Mouse (Mus musculus) forebrain, embryonic 16.5 days (tissue): ENCODE results near the gene Dnah8. TPM values are rescaled to one million over a fixed set of nuclear protein-coding genes. Genes with fewer than 3 reads are reported as not detected.

Experiments
- ATAC-seq: fragments of 200-750 bp; cut with Nextera tagmentation; 2 replicates; pipeline ENCODE4 v1.8.0; 2017; ENCODE audit warnings: mild to moderate bottlenecking, moderate library complexity
- H3K27ac ChIP-seq: fragments of 300-500 bp; sonication (generic); 2 replicates; pipeline ENCODE4 v1.5.1; 2014; ENCODE audit warnings: low read length, control low read depth
- H3K27me3 ChIP-seq: fragments of 300-500 bp; sonication (generic); replicated peaks from 2 replicates; pipeline ENCODE4 v1.6.1; 2014; ENCODE audit warnings: low read length; ENCODE audit not compliant: control insufficient read depth, insufficient read depth
- H3K36me3 ChIP-seq: fragments of 300-500 bp; sonication (generic); 2 replicates; pipeline ENCODE4 v1.6.1; 2014; ENCODE audit not compliant: control insufficient read depth, insufficient read depth
- H3K4me1 ChIP-seq: fragments of 300-500 bp; sonication (generic); replicated peaks from 2 replicates; pipeline ENCODE4 v1.6.1; 2014; ENCODE audit warnings: low read length; ENCODE audit not compliant: control insufficient read depth, insufficient read depth
- H3K4me2 ChIP-seq: fragments of 300-500 bp; sonication (generic); 2 replicates; pipeline ENCODE4 v1.6.1; 2014; ENCODE audit warnings: mild to moderate bottlenecking, low read length, control low read depth
- H3K4me3 ChIP-seq: fragments of 300-500 bp; sonication (generic); replicated peaks from 2 replicates; pipeline ENCODE4 v1.5.1; 2014; ENCODE audit warnings: mild to moderate bottlenecking, low read length, control low read depth
- H3K9ac ChIP-seq: fragments of 300-500 bp; sonication (generic); replicated peaks from 2 replicates; pipeline ENCODE4 v1.6.1; 2014; ENCODE audit warnings: low read depth, low read length, control low read depth
- H3K9me3 ChIP-seq: fragments of 300-500 bp; sonication (generic); 2 replicates; pipeline ENCODE4 v1.6.1; 2016; ENCODE audit warnings: low read length; ENCODE audit not compliant: control insufficient read depth
- WGBS: fragments of 180-500 bp; shearing (Covaris S2); extraction: QIAGEN DNeasy Blood & Tissue Kit; methylation state at CpG from one replicate; pipeline ENCODE4 v1.1.7; 2014; 5-methylcytosine and 5-hydroxymethylcytosine counted together
- polyA plus RNA-seq: library from polyadenylated mRNA; unstranded; fragments of >200 nt; fragmentation: Nextera tagmentation; extraction: Ambion mirVana; gene quantifications from 2 replicates; pipeline ENCODE4 v1.2.1, GENCODE M21; 2015

The Dnah8 gene
- polyA plus RNA-seq, 1 experiment from 2014 or later = 1.6 TPM

DNA sequence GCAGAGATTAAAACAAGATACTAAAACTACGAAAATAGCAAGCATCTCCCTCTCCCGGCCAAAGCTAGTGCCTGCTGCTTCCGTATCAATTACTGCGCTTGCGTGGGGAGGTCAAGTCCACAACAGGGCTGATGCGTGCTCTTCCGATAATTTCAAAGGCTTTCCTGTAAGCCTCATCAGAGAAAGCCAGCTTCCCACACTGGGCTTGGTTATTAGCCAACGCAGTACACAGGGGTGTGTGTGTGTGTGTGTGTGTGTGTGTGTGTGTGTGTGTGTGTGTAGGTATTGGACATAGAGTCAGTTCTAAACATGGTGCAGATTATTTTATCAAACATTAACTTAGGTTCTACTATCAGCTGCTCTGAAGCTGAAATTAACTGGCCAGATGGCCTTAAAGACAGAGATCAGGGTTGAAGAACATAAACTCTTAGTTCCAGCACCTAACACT lies 17.5 kb upstream of the Dnah8 start:
- no peak overlapping the region for H3K4me2 ChIP-seq
- H3K27ac ChIP-seq = no peak overlapping the region
- H3K9me3 ChIP-seq = no peaks in the 10 kb centered on the region
- 92% methylated on average over 8 of the region's 8 CpGs for WGBS
- H3K27me3 ChIP-seq = no peaks in the 10 kb centered on the region
- H3K4me1 ChIP-seq = peaks cover 14% of the 10 kb centered on the region
- peaks cover 6% of the 10 kb centered on the region; the same call in 1 of the 2 replicates for H3K36me3 ChIP-seq
- H3K4me3 ChIP-seq = no peak overlapping the region
- ATAC-seq = no peak
- H3K9ac ChIP-seq = no peak overlapping the region

DNA sequence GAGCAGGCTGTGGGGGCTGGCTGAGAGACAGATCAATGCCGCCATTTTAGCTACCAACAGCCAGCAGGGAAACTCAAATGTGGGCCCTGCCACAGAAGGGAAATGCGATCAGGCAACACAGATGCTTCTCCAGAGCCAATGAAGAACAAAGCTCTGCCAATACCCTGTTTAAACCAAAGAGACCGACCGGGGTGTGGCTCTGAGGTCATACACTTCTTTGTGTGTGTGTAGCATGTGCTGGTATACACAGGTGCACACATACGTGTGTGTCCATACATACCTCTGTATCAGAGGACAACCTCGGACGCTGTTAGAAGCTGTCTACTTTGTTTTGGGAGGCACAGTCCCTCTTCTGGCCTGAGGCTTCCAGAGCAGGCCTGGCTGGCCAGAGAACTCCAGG lies 16.8 kb upstream of the Dnah8 start:
- Histone ChIP-seq H3K9me3 (no peaks in the 10 kb centered on the region), H3K36me3 (peaks cover 4% of the 10 kb centered on the region; the same call in 1 of the 2 replicates), H3K4me2 (no peak overlapping the region), H3K9ac (no peak overlapping the region), H3K27me3 (no peaks in the 10 kb centered on the region), H3K27ac (no peak overlapping the region), H3K4me3 (no peak overlapping the region), H3K4me1 (peaks cover 18% of the 10 kb centered on the region)
- WGBS = 76% methylated on average over 7 of the region's 7 CpGs
- no peak for ATAC-seq

DNA sequence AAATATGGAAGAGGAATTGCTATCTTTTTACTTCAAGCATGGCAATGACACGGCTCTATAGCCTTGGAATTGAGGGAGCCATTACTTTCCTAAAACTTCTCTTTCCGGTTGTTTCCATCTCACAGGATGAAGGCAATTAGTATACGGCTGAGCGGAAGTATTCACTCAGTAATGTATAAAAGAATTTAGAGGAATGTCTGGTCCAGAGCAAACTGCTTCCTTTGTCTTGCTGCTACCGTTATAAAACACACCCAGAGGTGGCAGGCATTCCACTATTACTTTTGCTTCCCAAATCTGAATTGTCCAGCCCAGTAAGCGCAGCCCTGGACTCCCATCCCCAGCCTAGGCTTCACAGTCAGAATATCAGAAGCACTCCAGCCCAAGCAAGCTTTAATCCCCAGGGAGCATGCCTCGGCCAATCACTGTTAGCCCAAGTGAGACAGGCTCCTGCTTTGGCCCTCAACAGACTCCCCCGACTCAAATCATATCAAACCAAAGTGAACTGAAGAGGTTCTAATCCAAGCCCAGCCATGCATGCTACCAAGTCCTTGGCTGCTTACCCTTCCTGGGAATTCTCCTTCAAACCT lies 16.2 kb upstream of the Dnah8 start:
- Histone ChIP-seq H3K4me3 (no peak overlapping the region), H3K4me1 (peaks cover 18% of the 10 kb centered on the region), H3K36me3 (no peaks in the 10 kb centered on the region), H3K9me3 (no peaks in the 10 kb centered on the region), H3K27ac (no peak overlapping the region), H3K27me3 (no peaks in the 10 kb centered on the region), H3K9ac (no peak overlapping the region), H3K4me2 (no peak overlapping the region)
- WGBS = 24% methylated on average over 8 of the region's 8 CpGs
- no peak for ATAC-seq

DNA sequence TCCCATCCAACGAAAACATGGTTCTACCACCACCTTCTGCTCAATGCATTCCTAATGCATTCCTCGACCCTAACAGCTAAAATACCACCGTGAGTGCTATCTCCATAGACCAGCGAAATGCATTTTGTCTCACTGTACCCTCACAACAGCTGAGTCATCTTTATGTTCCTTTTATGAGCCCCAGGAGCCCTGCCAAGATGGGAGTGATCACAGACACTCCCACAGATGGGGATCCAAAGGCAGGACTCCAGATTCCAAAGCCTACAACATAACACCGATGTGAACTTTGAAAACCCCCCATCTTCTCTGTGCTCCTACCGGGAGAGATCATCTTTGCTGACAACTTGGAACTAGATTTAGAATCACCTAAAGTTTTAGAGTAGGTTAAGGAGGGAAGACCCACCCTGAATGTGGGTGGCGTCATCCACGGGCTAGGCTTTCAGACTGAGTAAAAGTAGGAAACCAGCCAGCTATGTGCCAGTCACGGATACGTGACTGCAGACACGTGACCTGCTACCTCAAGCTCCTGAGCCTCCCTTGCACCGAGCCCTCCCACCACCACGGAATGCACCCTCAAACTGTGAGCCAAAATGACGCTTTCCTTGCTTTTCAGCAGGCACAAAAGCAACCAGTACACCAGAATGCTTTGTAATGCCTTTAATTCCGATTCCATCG lies 14.7 kb upstream of the Dnah8 start:
- WGBS = 77% methylated on average over 16 of the region's 16 CpGs

DNA sequence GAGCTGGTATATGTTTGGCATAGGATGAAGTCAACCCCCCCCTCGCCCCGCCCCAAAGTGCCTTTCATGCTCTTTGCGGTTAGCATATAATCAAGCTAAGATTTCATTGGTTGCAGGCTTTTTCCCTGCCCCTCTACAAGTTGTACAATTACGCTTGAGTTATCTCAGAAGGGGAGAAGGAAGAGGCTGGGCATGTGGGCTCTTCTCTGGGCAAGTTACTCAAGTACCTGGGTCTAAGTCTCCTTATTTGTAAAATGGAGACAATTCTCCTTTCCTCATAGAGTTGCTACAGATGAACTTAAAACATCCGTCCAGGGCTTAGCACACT lies 14.2 kb upstream of the Dnah8 start:
- Histone ChIP-seq H3K4me2 (no peak overlapping the region), H3K4me1 (peaks cover 18% of the 10 kb centered on the region), H3K27ac (no peak overlapping the region), H3K27me3 (no peaks in the 10 kb centered on the region), H3K4me3 (no peak overlapping the region), H3K9me3 (no peaks in the 10 kb centered on the region), H3K36me3 (no peaks in the 10 kb centered on the region), H3K9ac (no peak overlapping the region)
- 96% methylated on average over 5 of the region's 5 CpGs for WGBS
- no peak for ATAC-seq

More for the DNA sequence above, 14.7 kb upstream of the Dnah8 start:
- ATAC-seq = no peak
- H3K27ac ChIP-seq = no peak overlapping the region; the same call in 1 of the 2 replicates
- peaks cover 18% of the 10 kb centered on the region for H3K4me1 ChIP-seq
- H3K9me3 ChIP-seq = no peaks in the 10 kb centered on the region
- H3K36me3 ChIP-seq = no peaks in the 10 kb centered on the region
- no peak overlapping the region for H3K4me3 ChIP-seq
- no peak overlapping the region for H3K4me2 ChIP-seq
- H3K27me3 ChIP-seq = no peaks in the 10 kb centered on the region
- no peak overlapping the region for H3K9ac ChIP-seq

DNA sequence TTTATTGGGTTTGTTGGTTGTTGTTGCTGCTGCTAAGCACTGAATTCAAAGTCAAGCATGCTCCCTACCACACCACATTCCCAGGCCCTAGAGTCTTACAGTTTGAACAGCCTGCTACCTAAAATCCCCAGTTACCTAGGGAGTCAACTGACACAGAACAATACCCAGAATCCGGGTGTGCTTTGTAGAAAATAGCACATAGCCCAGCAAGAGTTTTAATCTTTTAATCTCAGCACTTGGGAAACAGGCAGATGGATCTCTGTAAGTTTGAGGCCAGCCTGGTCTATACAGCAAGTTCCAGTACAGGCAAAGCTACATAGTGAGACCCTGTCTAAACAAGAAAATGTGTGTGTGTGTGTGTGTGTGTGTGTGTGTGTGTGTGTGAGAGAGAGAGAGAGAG lies 13.4 kb upstream of the Dnah8 start:
- WGBS = 46% methylated on average over 1 of the region's 1 CpGs
- no peak overlapping the region for H3K27ac ChIP-seq

DNA sequence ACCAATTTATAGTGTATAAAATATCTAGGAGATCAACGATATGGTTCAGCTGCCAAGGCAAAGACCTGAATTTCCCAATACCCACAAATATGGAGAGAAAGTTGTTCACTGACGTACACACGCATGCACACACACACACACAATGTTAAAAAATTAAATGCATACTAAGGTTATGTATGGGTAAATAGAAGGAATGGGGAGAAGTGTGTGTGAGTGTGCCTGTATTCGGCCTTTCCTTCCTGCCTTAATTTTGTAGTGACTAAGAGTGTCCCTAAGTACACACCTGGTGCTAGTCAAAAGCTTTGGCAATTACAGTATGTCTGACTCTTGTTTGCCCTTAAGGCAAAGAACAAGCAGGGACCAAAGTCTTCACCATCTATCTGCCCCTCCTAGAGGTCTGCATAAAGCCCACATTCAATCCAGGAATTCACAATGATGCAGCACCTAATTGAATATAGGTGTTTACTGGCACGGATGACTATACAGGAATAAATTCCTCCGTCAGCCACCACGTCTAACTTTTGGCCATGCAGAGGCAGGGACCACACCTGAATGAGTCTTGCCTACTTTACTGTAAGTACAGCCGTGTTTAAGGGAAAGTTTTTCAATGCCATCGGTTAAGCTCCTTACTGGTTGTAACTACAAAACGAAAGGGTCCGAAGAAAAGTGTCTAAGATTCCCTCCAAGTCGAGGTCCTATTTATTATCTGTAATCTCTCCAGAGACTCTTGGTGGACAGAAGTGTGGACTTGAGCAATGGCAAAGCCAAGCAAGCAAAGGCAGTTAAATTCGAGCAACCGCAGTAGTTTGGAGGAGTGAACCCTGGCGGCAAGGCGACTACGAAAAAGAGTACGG lies 12.7 kb upstream of the Dnah8 start:
- Histone ChIP-seq H3K27me3 (no peaks in the 10 kb centered on the region), H3K27ac (no peak overlapping the region), H3K9me3 (no peaks in the 10 kb centered on the region), H3K4me2 (peak overlapping the region; percentile 77), H3K4me1 (peaks cover 18% of the 10 kb centered on the region), H3K4me3 (peak overlapping the region; percentile 77), H3K36me3 (no peaks in the 10 kb centered on the region), H3K9ac (peak overlapping the region; percentile 86)
- 23% methylated on average over 18 of the region's 18 CpGs for WGBS
- no peak for ATAC-seq

More for the DNA sequence above, 13.4 kb upstream of the Dnah8 start:
- Histone ChIP-seq H3K4me1 (peaks cover 18% of the 10 kb centered on the region), H3K4me3 (no peak overlapping the region), H3K36me3 (no peaks in the 10 kb centered on the region), H3K4me2 (no peak overlapping the region), H3K9ac (no peak overlapping the region), H3K27me3 (no peaks in the 10 kb centered on the region), H3K9me3 (no peaks in the 10 kb centered on the region)
- ATAC-seq = no peak

DNA sequence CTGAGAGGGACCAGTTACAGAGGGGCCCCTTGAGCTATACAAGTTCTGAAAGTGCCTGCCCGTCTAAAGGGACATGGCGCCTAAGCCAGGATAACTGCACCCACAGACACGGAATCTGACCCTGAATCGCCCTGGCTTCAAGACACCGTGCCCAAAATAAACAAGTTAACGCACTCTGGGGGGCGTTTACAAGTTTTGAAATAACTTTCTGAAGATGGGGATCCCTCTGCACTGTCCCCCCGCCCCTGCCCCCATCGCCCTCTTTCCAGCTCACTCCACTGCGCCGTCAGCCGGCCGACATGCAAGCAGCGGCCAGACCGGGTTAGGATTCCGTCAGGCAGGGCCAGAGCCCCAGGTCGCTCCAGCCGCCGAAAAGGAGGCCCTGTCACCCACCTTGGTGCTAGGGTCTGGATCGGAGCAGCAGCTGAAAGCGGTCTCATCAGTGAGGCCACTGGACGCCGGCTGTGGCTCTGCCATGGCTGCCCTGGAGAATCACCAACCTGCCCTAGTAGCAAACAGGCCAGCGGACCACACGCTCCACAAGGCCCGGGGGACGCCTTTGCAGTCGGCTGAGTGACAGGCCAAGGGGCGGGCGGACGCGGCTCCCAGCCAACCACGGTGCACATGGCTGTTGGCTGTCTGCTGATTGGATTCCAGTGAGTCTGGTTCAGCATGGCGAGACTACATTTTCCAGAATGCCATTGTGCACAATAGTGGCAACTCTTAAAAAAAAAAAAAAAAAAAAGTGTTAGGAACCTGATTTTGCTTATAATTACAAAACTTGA lies 11.9 kb upstream of the Dnah8 start:
- H3K27ac ChIP-seq = peak overlapping the region; percentile 61
- no peaks in the 10 kb centered on the region for H3K36me3 ChIP-seq
- no peaks in the 10 kb centered on the region for H3K27me3 ChIP-seq
- H3K9me3 ChIP-seq = no peaks in the 10 kb centered on the region
- peak; percentile 100 for ATAC-seq
- WGBS = under 1% methylated on average over 33 of the region's 34 CpGs
- H3K9ac ChIP-seq = peak overlapping the region; percentile 86
- peak overlapping the region; percentile 77 for H3K4me3 ChIP-seq
- H3K4me2 ChIP-seq = peak overlapping the region; percentile 77
- peaks cover 18% of the 10 kb centered on the region for H3K4me1 ChIP-seq

DNA sequence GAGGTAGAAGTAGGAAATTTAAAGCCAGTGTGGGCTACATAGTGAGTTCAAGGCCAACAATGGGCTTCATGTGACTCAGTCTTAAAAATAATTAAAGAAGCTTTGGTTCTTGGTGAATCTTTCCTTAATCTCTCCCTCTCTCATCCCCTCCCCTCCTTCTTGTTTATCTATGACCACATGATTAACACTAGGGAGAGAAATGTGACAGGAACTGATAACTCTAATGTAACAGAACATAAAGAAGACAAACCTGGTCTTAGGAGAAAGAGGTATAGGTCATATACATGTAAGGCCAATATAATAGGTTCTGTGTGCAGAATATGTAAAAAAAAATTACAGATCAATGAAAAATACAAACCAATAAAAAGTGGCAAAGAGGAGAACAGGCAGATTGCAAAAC lies 10.8 kb upstream of the Dnah8 start:
- Histone ChIP-seq H3K27ac (no peak overlapping the region), H3K9me3 (no peaks in the 10 kb centered on the region)

More for the DNA sequence above, 10.8 kb upstream of the Dnah8 start:
- peaks cover 14% of the 10 kb centered on the region for H3K4me1 ChIP-seq
- H3K27me3 ChIP-seq = no peaks in the 10 kb centered on the region
- no peaks in the 10 kb centered on the region for H3K36me3 ChIP-seq
- H3K4me2 ChIP-seq = no peak overlapping the region
- H3K9ac ChIP-seq = no peak overlapping the region
- no peak overlapping the region for H3K4me3 ChIP-seq
- no peak for ATAC-seq
